Mouse (Mus musculus) hindbrain, embryonic 10.5 days (tissue): Measurements from ENCODE around the gene Olfr1423. TPM values are rescaled to one million over a fixed set of nuclear protein-coding genes. Genes with fewer than 3 reads are reported as not detected.
A peak's percentile ranks its signal among the peaks of the same experiment; 100 is the strongest.
"Not testable (repeated sequence)": the region's sequence is repeated elsewhere in the genome, so short reads cannot be mapped to it uniquely, and the experiment has no call there.

ENCODE experiments used
- DNase-seq: peaks from one replicate; pipeline ENCODE4 v3.0.0-alpha.2; 2017; ENCODE audit warnings: low spot score
- H3K27ac ChIP-seq: fragments of 300-500 bp; sonication (generic); 2 replicates; pipeline ENCODE4 v1.5.1; 2016; ENCODE audit warnings: mild to moderate bottlenecking, moderate library complexity
- H3K27me3 ChIP-seq: fragments of 300-500 bp; sonication (generic); 2 replicates; pipeline ENCODE4 v1.6.1; 2016; ENCODE audit warnings: mild to moderate bottlenecking; ENCODE audit not compliant: poor library complexity, insufficient read depth, severe bottlenecking
- H3K36me3 ChIP-seq: fragments of 300-500 bp; sonication (generic); 2 replicates; pipeline ENCODE4 v1.6.1; 2016; ENCODE audit warnings: mild to moderate bottlenecking, moderate library complexity
- H3K4me1 ChIP-seq: fragments of 300-500 bp; sonication (generic); replicated peaks from 2 replicates; pipeline ENCODE4 v1.6.1; 2016; ENCODE audit warnings: mild to moderate bottlenecking
- H3K4me3 ChIP-seq: fragments of 300-500 bp; sonication (generic); 2 replicates; pipeline ENCODE4 v1.5.1; 2016; ENCODE audit warnings: mild to moderate bottlenecking, moderate library complexity
- H3K9me3 ChIP-seq: fragments of 300-500 bp; sonication (generic); 2 replicates; pipeline ENCODE4 v1.6.1; 2016; ENCODE audit warnings: mild to moderate bottlenecking, moderate library complexity
- WGBS: fragments of 180-500 bp; shearing (Covaris S2); methylation state at CpG from one replicate; pipeline ENCODE4 v1.1.7; 2016; 5-methylcytosine and 5-hydroxymethylcytosine counted together
- polyA plus RNA-seq: library from polyadenylated mRNA; unstranded; fragments of >200 nt; fragmentation: Nextera tagmentation; extraction: Ambion mirVana; gene quantifications from 2 replicates; pipeline ENCODE4 v1.2.1, GENCODE M21; 2016

Olfr1423 gene
- polyA plus RNA-seq, 1 experiment from 2014 or later: 0.03 TPM

- no peak overlapping the region for H3K4me3 ChIP-seq
- no peaks in the 10 kb centered on the region for H3K36me3 ChIP-seq
- H3K27ac ChIP-seq: no peak overlapping the region
- H3K9me3 ChIP-seq: no peaks in the 10 kb centered on the region
- H3K4me1 ChIP-seq: peaks cover 32% of the 10 kb centered on the region
- no peak for DNase-seq
- 92% methylated on average over 2 of the region's 2 CpGs for WGBS
- no peaks in the 10 kb centered on the region; the same call in 1 of the 2 replicates for H3K27me3 ChIP-seq
Observed at GRCm38 (mm10) chr19:12003568-12003967, 37.5 kb downstream of the Olfr1423 start.

DNA sequence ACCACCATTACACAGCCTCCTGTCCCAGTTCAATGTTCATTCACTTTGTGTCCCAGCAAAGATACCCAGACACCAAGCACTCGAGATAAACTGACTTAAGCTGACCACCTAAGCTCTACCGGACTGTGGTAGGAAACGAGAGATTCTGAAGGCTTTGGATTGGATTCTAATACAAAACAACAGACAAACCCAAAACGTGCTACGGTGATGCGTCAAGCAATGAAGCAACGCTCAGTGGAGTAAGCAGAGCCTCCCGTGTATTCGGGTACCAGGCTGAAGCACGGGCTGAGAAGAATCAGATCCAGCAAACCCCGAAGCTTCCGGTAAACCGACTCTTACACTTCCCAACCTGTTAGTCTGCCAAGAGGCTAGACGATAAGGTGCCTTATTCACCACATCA, 38.3 kb downstream of the Olfr1423 start:
- Histone ChIP-seq H3K9me3 (no peaks in the 10 kb centered on the region), H3K4me3 (peak overlapping the region; percentile 41), H3K27ac (no peak overlapping the region), H3K4me1 (peaks cover 28% of the 10 kb centered on the region), H3K36me3 (no peaks in the 10 kb centered on the region), H3K27me3 (no peaks in the 10 kb centered on the region; the same call in 1 of the 2 replicates)
- no peak for DNase-seq
- WGBS: 43% methylated on average over 14 of the region's 14 CpGs

GRCm38 (mm10) chr19:12002125-12002524, 39.0 kb downstream of the Olfr1423 start:
- H3K9me3 ChIP-seq: no peaks in the 10 kb centered on the region
- H3K36me3 ChIP-seq: no peaks in the 10 kb centered on the region
- no peaks in the 10 kb centered on the region; the same call in 1 of the 2 replicates for H3K27me3 ChIP-seq
- H3K4me3 ChIP-seq: peak overlapping the region; percentile 41
- peaks cover 21% of the 10 kb centered on the region for H3K4me1 ChIP-seq
- 3% methylated on average over 11 of the region's 11 CpGs for WGBS
- H3K27ac ChIP-seq: no peak overlapping the region
- peak; percentile 77 for DNase-seq

GRCm38 (mm10) chr19:12001686-12002085, 39.4 kb downstream of the Olfr1423 start:
- H3K9me3 ChIP-seq: no peaks in the 10 kb centered on the region
- no peaks in the 10 kb centered on the region for H3K27me3 ChIP-seq
- 24% methylated on average over 3 of the region's 3 CpGs for WGBS
- H3K4me1 ChIP-seq: peaks cover 17% of the 10 kb centered on the region
- H3K4me3 ChIP-seq: peak overlapping the region; percentile 6; the same call in 1 of the 2 replicates
- H3K27ac ChIP-seq: no peak overlapping the region
- no peaks in the 10 kb centered on the region for H3K36me3 ChIP-seq
- DNase-seq: no peak

DNA sequence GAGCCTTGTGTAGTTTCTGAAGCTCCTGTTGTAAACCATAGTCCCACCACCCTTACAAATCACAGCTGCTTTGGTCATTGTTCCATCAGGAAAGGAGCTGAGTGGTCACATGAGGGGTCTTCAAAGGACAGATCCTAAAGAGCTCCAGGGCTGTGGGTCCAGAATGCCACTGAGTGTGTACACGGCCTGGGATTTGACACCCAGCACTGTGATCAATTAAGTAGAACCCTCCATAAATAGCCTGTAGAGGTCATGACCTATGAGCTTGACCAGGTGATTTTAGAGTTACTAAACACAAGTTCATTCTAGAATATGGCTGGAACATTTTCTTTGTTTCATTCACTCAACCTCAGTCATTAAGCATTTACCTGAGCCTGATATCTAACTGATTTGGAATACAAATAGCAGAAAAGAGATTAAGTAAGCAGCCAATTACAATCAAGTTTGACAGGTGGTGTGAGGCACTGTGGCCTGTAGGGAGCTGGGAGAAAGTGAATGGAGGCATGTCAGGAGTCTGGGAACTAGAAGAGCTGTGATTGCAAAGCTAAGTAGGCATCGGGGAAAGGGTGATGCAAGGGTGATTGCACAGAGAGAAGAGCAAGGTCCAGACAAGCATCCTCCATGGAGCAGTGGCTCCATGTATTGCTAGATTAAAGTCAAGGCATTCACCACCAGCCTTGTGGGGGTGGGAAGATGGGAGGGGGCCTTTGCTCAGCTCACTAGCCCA, 45.2 kb downstream of the Olfr1423 start:
- Histone ChIP-seq H3K4me1 (no peaks in the 10 kb centered on the region), H3K9me3 (no peaks in the 10 kb centered on the region), H3K27me3 (no peaks in the 10 kb centered on the region), H3K27ac (no peak overlapping the region), H3K36me3 (peaks cover 46% of the 10 kb centered on the region), H3K4me3 (no peak overlapping the region)
- no peak for DNase-seq
- WGBS: 81% methylated on average over 2 of the region's 2 CpGs

DNA sequence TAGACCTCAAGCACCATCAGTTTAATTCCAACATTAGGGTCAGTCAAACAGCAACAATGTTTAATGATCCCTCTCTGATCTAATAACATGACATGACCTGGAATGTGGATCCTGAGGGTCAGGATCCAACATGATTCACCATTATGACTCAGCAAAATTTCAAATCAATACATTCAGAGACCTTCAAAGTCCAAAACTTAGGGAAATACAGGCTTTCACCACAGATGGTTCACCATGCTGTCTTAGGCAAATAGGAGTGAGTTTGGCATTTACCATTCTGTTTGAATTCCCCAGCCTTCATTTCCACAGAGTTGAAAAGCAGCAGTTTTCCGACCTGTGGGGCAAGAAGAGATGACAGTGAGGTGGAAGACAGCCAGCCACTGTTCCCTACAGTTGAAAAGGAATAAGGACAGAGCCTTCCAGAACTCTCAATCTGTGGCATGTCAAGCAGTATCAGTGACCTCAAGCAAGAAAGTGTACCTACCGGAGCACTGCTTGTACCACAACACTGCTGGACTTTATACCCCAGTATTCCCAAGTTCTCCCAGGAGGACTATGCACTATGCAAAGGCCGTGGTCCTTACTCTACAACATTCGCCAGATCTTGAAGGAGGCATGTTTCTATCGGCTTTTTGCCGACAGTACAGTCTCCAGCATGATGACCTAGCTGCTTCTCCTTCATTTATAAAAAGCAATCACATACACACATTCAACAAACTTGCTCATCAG, 46.2 kb downstream of the Olfr1423 start:
- H3K36me3 ChIP-seq: peaks cover 56% of the 10 kb centered on the region
- WGBS: 91% methylated on average over 6 of the region's 6 CpGs

DNA sequence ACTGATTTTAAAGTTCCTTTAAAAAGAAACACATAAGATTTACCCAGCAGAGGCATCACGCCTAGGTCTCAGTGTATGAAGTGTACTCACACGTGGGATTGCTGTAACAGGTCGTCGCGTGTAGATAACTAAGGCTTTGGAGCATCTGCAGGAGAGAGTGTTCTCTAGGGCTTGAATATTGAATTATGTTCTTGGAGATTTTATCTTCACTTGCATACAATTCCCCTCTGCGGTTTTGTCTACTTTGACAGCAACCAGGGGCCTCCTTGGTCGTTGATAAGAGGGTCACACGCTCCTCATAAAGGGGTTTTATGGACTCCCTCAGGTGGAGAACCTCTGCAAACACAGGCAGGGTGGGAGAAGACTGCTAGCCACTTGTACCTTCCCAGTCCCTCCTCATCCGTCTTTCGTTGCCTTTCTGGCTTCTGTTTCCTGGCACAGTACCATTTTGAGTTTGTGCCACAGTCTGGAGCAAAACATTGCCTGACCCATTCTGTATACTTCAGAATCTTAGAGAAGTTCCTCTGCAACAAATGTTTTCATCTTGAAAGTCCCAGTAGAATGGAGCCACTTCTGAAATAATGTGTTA, 48.6 kb downstream of the Olfr1423 start:
- H3K36me3 ChIP-seq: peaks cover 80% of the 10 kb centered on the region
- no peaks in the 10 kb centered on the region for H3K4me1 ChIP-seq
- no peak overlapping the region for H3K27ac ChIP-seq
- no peaks in the 10 kb centered on the region for H3K9me3 ChIP-seq
- H3K4me3 ChIP-seq: no peak overlapping the region
- no peak for DNase-seq
- WGBS: 93% methylated on average over 10 of the region's 10 CpGs
- H3K27me3 ChIP-seq: no peaks in the 10 kb centered on the region

More for the DNA sequence above, 46.2 kb downstream of the Olfr1423 start:
- Histone ChIP-seq H3K9me3 (no peaks in the 10 kb centered on the region), H3K27me3 (no peaks in the 10 kb centered on the region), H3K4me1 (no peaks in the 10 kb centered on the region), H3K4me3 (no peak overlapping the region), H3K27ac (no peak overlapping the region)
- no peak for DNase-seq

GRCm38 (mm10) chr19:11992034-11992433, 49.1 kb downstream of the Olfr1423 start:
- DNase-seq: no peak
- Histone ChIP-seq H3K27me3 (no peaks in the 10 kb centered on the region), H3K27ac (no peak overlapping the region), H3K9me3 (no peaks in the 10 kb centered on the region), H3K4me3 (no peak overlapping the region), H3K36me3 (peaks cover 85% of the 10 kb centered on the region), H3K4me1 (no peaks in the 10 kb centered on the region)
- WGBS: 96% methylated on average over 9 of the region's 9 CpGs

DNA sequence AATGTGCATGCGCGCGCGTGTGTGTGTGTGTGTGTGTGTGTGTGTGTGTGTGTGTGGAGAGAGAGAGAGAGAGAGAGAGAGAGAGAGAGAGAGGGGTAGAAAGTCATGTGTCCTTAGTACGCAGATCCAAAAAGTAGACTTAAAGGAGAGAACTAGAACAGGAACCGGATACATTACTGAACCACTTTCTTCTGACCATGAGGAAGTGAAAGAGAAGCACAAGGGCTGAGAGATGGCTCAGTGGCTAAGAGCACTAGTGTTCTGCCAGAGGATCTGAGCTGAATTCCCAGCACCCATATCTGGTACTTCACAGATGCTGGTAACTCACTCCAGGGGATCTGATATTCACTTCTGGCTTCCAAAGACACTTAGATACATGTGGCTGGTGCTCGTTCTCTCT, 51.8 kb downstream of the Olfr1423 start:
- no peak overlapping the region for H3K27ac ChIP-seq
- no peak for DNase-seq
- WGBS: 93% methylated on average over 7 of the region's 7 CpGs
- no peaks in the 10 kb centered on the region for H3K9me3 ChIP-seq
- H3K4me3 ChIP-seq: no peak overlapping the region
- H3K36me3 ChIP-seq: peaks cover 95% of the 10 kb centered on the region
- no peaks in the 10 kb centered on the region for H3K4me1 ChIP-seq
- no peaks in the 10 kb centered on the region for H3K27me3 ChIP-seq

DNA sequence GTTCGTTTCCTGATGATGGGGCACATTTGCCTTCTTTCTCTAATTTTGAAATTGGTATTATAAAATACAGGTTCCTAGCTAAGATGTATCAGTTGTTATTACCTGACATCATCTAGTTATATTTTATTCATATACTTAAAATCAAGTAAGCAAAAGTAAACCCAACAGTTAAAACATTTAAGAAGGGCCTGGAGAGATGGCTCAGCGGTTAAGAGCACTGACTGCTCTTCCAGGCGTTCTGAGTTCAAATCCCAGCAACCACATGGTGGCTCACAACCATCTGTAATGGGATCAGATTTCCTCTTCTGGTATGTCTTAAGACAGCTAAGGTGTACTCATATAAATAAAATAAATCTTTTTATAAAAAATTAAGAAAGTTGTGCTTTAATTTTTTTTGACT, 53.3 kb downstream of the Olfr1423 start:
- Histone ChIP-seq H3K36me3 (peaks cover 96% of the 10 kb centered on the region), H3K9me3 (no peaks in the 10 kb centered on the region), H3K4me3 (no peak overlapping the region), H3K27ac (no peak overlapping the region), H3K4me1 (no peaks in the 10 kb centered on the region), H3K27me3 (no peaks in the 10 kb centered on the region)
- WGBS: 94% methylated on average over 3 of the region's 3 CpGs
- no peak for DNase-seq

DNA sequence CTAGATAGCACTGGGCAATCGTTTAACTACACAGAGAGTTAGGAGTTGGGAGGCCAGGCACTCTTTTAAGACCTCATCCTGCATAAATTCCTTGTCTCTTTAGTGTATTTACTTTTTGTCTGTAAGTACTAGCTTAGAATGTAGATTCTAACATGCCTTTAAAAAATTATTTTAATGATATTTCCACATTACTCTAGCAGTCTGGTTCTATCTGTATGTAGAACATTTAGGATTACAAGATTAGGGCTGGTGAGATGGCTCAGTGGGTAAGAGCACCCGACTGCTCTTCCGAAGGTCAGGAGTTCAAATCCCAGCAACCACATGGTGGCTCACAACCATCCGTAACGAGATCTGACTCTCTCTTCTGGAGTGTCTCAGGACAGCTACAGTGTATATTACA, 56.5 kb downstream of the Olfr1423 start:
- DNase-seq, H3K27ac ChIP-seq, H3K27me3 ChIP-seq, H3K4me3 ChIP-seq, H3K9me3 ChIP-seq, H3K4me1 ChIP-seq: not testable (repeated sequence)
- 87% methylated on average over 5 of the region's 5 CpGs for WGBS
- peaks cover 97% of the 10 kb centered on the region for H3K36me3 ChIP-seq
